Mouse (Mus musculus) ES-E14 (cell line): ENCODE results near the gene Wdr24. TPM values are rescaled to one million over a fixed set of nuclear protein-coding genes. Genes with fewer than 3 reads are reported as not detected.
A peak's percentile ranks its signal among the peaks of the same experiment; 100 is the strongest.

Experiments used
- DNase-seq: peaks from one replicate; pipeline ENCODE4 v3.0.0-alpha.2; 2013; ENCODE audit warnings: low read depth, low spot score
- H3K27ac ChIP-seq: 2 replicates; pipeline ENCODE4 v1.5.1; 2012; ENCODE audit warnings: low read depth, mild to moderate bottlenecking, low read length, moderate library complexity, mixed read lengths; ENCODE audit not compliant: poor library complexity, insufficient read depth, severe bottlenecking
- H3K36me3 ChIP-seq: 2 replicates; pipeline ENCODE4 v1.6.1; 2012; ENCODE audit warnings: mild to moderate bottlenecking, low read length, moderate library complexity, mixed read lengths; ENCODE audit not compliant: control insufficient read depth, poor library complexity, insufficient read depth, severe bottlenecking
- H3K4me1 ChIP-seq, 2 experiments: fragments of 150-350 bp in 1 of 2; sonication (generic) in 1 of 2; 2 replicates each; pipeline ENCODE4 v1.6.1; 2012; ENCODE audit warnings: low read length in 2 of 2, mild to moderate bottlenecking in 1 of 2, mixed read lengths in 1 of 2; ENCODE audit not compliant: control insufficient read depth in 2 of 2, insufficient read depth in 2 of 2, poor library complexity in 1 of 2
- H3K4me3 ChIP-seq, 2 experiments: fragments of 150-350 bp in 1 of 2; sonication (generic) in 1 of 2; 2 replicates each; pipeline ENCODE4 v1.5.1; 2012; ENCODE audit warnings: low read length in 2 of 2, low read depth in 1 of 2, mild to moderate bottlenecking in 1 of 2, mixed read lengths in 1 of 2; ENCODE audit not compliant: insufficient read depth in 1 of 2, poor library complexity in 1 of 2, severe bottlenecking in 1 of 2
- H3K9ac ChIP-seq: 2 replicates; pipeline ENCODE4 v1.6.1; 2012; ENCODE audit warnings: low read depth, mild to moderate bottlenecking, low read length, mixed read lengths; ENCODE audit not compliant: poor library complexity, insufficient read depth, severe bottlenecking
- H3K9me3 ChIP-seq: fragments of 150-350 bp; sonication (generic); 2 replicates; pipeline ENCODE4 v1.6.1; 2012; ENCODE audit warnings: low read depth, mild to moderate bottlenecking, low read length; ENCODE audit not compliant: control insufficient read depth, insufficient read depth
- CHD2 ChIP-seq: IDR thresholded peaks from 2 replicates; pipeline ENCODE4 v1.6.1; 2014; ENCODE audit warnings: mild to moderate bottlenecking, low read depth, low read length, inconsistent platforms
- HCFC1 ChIP-seq: IDR thresholded peaks from 2 replicates; pipeline ENCODE4 v1.6.1; 2012; ENCODE audit warnings: low read length, inconsistent platforms, borderline replicate concordance; ENCODE audit not compliant: insufficient read depth
- MAFK ChIP-seq: IDR thresholded peaks from 2 replicates; pipeline ENCODE4 v1.6.1; 2014; ENCODE audit warnings: mild to moderate bottlenecking, low read depth, low read length, inconsistent platforms; ENCODE audit not compliant: insufficient read depth
- ZC3H11A ChIP-seq: IDR thresholded peaks from 2 replicates; pipeline ENCODE4 v1.6.1; 2012; ENCODE audit warnings: low read depth, mild to moderate bottlenecking, inconsistent platforms, low read length, borderline replicate concordance
- ZNF384 ChIP-seq: IDR thresholded peaks from 2 replicates; pipeline ENCODE4 v1.6.1; 2012; ENCODE audit warnings: low read depth, low read length, inconsistent platforms
- in situ Hi-C, 2 experiments: fragments of 600-800 bp; cut with MboI; formaldehyde crosslinking; loops; one replicate each; pipeline ENCODE4 v1.15.1; 2025; ENCODE audit warnings: low sequenced_read_pairs in 2 of 2, inconsistent platforms in 1 of 2; ENCODE audit not compliant: unreplicated experiment in 2 of 2
- total RNA-seq: library from RNA; depleted of rRNA; stranded (reverse); fragments of 300-350 nt; gene quantifications from 2 replicates; pipeline ENCODE4 v1.2.3, GENCODE M21; 2012

Gene Wdr24
- total RNA-seq, 1 experiment = 28.6 TPM

DNA sequence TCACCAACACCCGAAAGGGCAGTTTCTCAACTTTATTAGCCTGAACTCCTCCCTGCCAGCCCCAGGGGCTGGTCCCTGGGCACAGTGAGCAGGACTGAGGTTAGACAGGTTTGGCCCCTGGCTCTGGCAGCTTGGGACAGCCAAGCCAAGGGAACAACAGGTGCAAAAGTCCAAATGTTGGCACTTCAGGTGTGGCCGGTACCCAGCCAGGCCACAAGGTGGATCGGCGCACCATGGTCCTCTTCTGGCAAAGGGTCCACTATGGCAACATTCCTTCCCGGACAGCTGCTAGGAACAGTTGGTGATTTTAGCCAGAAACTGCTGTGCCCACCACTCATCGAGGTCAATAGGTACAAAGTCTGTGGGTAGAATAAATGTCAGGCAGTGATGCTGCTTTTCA lies 40.3 kb downstream of the Wdr24 start:
- Histone ChIP-seq H3K4me3 (no peak overlapping the region), H3K4me1 (peaks cover 0 to 7% of the 10 kb centered on the region in 2 experiments; a peak in 2 of 4 replicates), H3K9me3 (no peaks in the 10 kb centered on the region), H3K36me3 (no peaks in the 10 kb centered on the region), H3K27ac (no peak overlapping the region), H3K9ac (no peak overlapping the region)
- TF ChIP-seq ZC3H11A = no peak
- TF ChIP-seq ZNF384 = no peak
- TF ChIP-seq CHD2 = no peak
- no peak for TF ChIP-seq HCFC1
- TF ChIP-seq MAFK = no peak
- DNase-seq = no peak
- in situ Hi-C loops = no loop called here

- no peak overlapping the region for H3K9ac ChIP-seq
- in situ Hi-C loops = no loop called here
- peaks cover 4 to 9% of the 10 kb centered on the region in 2 experiments; a peak in 2 of 4 replicates for H3K4me1 ChIP-seq
- no peak overlapping the region for H3K4me3 ChIP-seq
- no peaks in the 10 kb centered on the region for H3K36me3 ChIP-seq
- no peak for TF ChIP-seq ZC3H11A
- no peak for TF ChIP-seq HCFC1
- TF ChIP-seq CHD2 = no peak
- TF ChIP-seq ZNF384 = no peak
- no peak for TF ChIP-seq MAFK
- no peak for DNase-seq
- no peak overlapping the region for H3K27ac ChIP-seq
- H3K9me3 ChIP-seq = no peaks in the 10 kb centered on the region
Measured at GRCm38 (mm10) chr17:25864311-25864710, 40.9 kb downstream of the Wdr24 start.

DNA sequence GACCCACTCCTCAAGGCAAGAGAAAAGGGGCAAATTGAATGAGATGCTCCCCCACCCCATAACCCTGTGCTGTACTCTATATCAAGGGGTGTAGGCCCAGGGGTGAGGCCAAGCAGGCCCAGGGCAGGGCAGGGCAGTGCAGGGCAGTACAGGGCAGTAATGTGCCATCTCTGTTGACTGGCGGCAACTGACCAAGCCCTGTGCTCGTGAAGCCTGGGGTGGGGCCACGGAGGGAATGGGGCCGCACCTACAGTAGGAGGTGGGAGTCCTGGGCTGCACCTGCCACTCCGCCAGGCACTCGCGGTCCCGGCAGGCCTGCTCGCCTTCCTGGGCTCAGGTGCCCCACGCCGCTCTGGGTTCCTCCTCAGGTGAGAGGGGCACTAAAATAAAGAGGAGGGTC lies 41.9 kb downstream of the Wdr24 start:
- H3K27ac ChIP-seq = no peak overlapping the region
- H3K36me3 ChIP-seq = no peaks in the 10 kb centered on the region
- no peak overlapping the region for H3K9ac ChIP-seq
- no peak overlapping the region; a peak in 1 of 4 replicates for H3K4me3 ChIP-seq
- H3K9me3 ChIP-seq = no peaks in the 10 kb centered on the region
- TF ChIP-seq ZC3H11A = no peak
- no peak for TF ChIP-seq HCFC1
- TF ChIP-seq CHD2 = no peak
- TF ChIP-seq MAFK = no peak
- TF ChIP-seq ZNF384 = no peak
- no peak for DNase-seq
- peaks cover 4 to 12% of the 10 kb centered on the region in 2 experiments; a peak in 2 of 4 replicates for H3K4me1 ChIP-seq
- in situ Hi-C loops = no loop called here

DNA sequence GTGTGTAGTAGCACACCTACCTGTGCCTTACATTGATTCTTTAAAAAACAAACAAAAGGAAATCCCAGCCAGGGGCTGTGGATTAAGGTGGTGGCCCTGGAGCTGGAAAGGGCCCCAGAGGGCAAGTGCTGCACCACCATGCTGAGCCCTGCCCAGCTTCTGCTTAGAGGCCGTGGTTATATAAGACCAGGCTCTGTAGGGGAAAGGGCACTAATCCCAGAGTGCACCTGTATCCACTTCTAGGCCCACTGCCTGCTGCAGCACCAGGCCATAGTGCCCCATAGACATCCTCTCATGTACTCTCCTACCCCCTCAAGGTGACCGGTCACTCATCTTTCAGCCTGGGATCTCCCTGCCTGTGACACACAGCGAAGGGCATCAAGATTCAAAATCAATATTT lies 42.7 kb downstream of the Wdr24 start:
- Histone ChIP-seq H3K36me3 (no peaks in the 10 kb centered on the region), H3K4me1 (peaks cover 4 to 10% of the 10 kb centered on the region in 2 experiments; a peak in 2 of 4 replicates), H3K9ac (no peak overlapping the region), H3K9me3 (no peaks in the 10 kb centered on the region), H3K4me3 (no peak overlapping the region), H3K27ac (no peak overlapping the region)
- TF ChIP-seq ZNF384 (no peak), HCFC1 (no peak), CHD2 (no peak), ZC3H11A (no peak), MAFK (no peak)
- DNase-seq = no peak
- in situ Hi-C loops = no loop called here

DNA sequence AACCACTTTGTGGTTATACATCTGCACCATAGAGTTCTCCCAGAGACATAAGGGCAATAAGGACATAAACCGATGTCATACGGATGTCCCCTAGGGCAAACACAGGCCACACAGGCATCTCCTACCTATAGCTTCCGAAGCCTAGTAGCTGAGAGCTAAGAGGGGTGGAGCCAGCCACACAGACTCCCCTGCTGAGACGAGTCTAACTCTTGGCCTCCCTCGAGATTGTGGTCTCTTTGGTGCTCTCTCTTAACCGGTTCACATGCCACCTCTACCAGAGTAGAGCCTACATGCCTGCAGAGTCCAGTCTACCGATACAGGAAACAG lies 44.0 kb downstream of the Wdr24 start:
- Histone ChIP-seq H3K4me1 (peaks cover 4 to 10% of the 10 kb centered on the region in 2 experiments; a peak in 2 of 4 replicates), H3K9ac (peak overlapping the region; percentile 72)

More for the DNA sequence above, 44.0 kb downstream of the Wdr24 start:
- TF ChIP-seq ZNF384 = no peak
- TF ChIP-seq HCFC1 = no peak
- no peak for TF ChIP-seq MAFK
- TF ChIP-seq ZC3H11A = no peak
- TF ChIP-seq CHD2 = no peak
- Histone ChIP-seq H3K4me3 (peak overlapping the region; percentile 85 to 93), H3K27ac (no peak overlapping the region), H3K36me3 (no peaks in the 10 kb centered on the region), H3K9me3 (no peaks in the 10 kb centered on the region)
- no peak for DNase-seq
- in situ Hi-C loops = no loop called here
